Mouse (Mus musculus) urinary bladder, postnatal 4 days (tissue): ENCODE measurements around the gene Plcb1.

ENCODE experiments used
- DNase-seq, 2 experiments: peaks; one replicate each; pipeline ENCODE4 v3.0.0; 2021 to 2022; ENCODE audit warnings: low spot score in 2 of 2

The Plcb1 gene

GRCm38 (mm10) chr2:134838185-134838584 lies 52.3 kb downstream of the Plcb1 start:
- no peak for DNase-seq

DNA sequence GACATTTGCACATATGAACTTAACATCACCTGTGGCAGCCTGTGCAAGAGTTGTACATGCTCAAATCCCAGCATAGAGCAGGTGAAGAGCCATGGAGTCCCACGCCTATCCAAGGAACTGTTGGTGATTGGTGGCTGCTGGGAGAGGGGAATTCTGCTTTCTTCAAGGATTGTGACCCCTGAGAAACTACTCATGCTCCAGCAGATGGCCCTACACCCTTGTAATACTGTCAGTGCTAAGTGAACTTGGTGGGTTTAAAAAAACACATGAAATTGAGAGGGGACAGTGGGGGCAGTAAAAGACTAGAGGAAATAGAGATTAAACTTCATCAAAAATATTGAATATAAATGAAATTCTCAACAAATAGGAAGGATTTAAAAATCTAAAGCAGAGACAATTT lies 53.0 kb downstream of the Plcb1 start:
- no peak for DNase-seq

GRCm38 (mm10) chr2:134842883-134843282 lies 57.0 kb downstream of the Plcb1 start:
- DNase-seq, result no peak

DNA sequence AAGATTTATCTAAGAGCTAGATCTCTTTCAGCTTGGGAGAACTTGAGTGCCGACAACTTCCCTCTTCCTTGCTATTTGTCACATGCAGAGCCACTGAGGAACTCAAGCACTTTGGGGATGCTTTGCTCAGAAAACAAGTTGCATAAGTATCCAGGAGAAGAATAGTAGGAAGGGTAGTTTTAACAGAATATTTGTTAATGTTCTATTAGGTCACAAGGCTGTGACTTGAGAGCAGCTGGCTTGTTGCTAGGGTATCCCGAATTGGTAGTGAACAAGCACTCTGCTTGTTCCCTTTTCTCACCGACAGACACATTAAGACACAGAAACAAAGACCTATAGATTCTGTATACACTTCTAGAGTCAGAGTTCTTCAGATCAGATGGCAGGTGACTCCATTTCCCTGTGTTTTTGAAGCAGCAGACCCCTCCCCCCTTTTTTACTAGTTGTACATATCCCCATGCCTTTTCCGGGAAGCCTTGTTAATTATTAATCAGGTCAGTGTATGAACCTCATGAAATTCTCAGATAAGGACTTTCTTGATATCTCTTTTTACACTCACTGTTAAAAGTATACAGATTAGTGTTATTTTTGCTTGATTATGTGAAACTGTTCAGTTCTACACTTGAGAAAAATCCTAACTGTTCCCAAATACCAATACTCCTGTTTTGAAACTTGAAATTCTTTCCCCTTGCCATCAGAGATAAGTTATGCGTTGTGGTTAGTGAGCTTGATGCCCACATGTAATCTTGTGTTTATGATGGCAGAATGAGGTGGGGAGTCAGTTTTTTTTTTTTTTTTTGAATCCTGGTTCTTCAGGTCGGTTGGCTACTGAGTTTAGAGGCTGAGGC lies 58.7 kb downstream of the Plcb1 start:
- DNase-seq, result no peak

DNA sequence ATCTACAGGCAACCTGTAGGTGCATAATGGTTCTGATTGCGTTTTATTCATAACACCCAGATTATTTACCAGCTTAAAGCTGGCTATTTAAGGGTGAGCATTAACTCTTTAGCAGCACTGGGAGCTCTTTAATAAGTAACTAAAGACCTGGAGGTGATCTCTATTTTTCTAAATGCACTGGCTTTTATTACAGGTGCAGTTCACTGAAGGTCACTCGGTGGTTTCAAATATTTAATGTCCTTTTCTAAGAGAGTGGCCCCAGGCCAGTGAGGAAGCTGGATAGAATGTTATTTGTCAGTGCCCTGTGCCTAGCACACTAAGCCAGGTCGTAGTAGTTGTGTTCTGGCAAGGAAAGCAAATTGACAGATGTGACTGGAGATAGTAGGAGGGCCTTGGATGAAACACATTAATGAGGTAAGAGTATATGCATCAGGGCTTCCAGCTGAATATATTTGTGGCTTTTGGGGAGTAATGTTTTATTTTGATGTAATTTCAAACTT lies 59.4 kb downstream of the Plcb1 start:
- no peak for DNase-seq

DNA sequence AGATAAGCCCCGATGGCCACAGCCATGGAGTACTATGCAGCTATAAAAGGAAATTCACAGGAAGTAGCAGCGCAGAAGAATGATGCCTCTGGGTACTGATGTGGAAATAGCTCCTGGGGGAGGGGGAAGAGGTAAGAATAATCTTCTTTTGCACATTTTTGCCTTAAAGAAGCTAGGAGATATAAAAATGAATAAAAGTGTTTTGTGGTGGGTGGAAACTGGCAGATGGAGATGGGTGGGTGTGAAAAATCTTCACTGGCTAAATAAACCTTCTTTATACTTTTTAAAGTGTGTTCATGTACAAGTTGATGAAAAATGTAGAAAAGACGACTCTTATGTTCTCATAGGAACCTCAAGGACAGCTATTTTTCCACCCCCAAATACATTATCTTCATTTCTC lies 60.7 kb downstream of the Plcb1 start:
- DNase-seq, result no peak

GRCm38 (mm10) chr2:134851189-134852171 lies 65.6 kb downstream of the Plcb1 start:
- DNase-seq, result no peak

- DNase-seq, result no peak
Observed at GRCm38 (mm10) chr2:134856239-134856638, 70.4 kb downstream of the Plcb1 start.

- no peak for DNase-seq
Observed at GRCm38 (mm10) chr2:134856691-134857090, 70.8 kb downstream of the Plcb1 start.

DNA sequence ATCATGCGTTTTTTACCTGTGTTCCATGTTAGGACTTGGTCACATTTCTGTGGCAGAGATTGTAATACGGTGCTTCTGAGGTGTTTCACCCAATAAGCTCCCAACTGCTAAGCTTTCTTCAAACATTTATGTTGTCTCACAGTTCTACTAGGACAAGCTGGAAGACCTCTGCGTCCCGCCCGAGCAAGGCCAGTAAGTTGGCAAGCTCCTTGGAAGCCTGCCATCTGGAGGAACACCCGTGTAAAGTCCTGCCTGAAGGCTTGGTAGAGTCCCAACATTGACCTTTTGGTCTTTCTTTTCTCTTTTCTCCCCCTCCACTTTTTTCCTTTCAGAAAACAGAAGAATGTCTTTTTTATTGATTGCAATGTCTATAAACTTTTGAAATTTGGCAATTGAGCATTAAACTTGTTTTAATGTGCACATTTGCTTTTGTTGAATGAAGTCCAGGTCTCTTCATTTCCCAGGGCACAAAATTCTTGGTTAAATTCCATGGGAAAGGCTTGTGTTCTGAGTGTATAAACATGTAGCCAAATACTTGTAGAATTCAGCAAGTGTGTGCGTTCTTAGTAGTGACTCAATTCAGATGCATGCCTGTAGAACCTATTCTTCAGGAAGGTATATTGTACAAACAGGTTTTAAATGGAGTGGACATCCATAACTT lies 79.2 kb downstream of the Plcb1 start:
- peak in 1 of 2 experiments; percentile 21 for DNase-seq

DNA sequence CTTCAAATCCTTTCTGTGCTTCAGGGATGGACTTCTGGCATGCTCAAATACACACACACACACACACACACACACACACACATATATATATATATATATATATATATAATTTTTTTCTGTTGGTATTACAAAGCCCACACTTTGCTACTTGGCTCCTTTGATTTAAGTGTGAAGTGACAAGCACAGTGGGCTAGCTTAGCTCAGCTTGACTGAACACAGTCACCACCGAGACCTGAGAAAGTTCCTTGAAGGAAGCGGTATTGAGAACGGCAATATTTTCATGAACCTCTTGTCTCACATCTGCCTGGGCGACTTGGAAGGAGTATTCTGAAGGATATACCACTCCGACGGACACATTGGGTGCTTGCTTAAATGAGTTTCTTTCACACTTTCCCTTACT lies 81.5 kb downstream of the Plcb1 start:
- no peak for DNase-seq

- DNase-seq, result no peak
Observed at GRCm38 (mm10) chr2:134871692-134872489, 86.0 kb downstream of the Plcb1 start.

- DNase-seq, result no peak
Observed at GRCm38 (mm10) chr2:134872490-134872781, 86.6 kb downstream of the Plcb1 start.

DNA sequence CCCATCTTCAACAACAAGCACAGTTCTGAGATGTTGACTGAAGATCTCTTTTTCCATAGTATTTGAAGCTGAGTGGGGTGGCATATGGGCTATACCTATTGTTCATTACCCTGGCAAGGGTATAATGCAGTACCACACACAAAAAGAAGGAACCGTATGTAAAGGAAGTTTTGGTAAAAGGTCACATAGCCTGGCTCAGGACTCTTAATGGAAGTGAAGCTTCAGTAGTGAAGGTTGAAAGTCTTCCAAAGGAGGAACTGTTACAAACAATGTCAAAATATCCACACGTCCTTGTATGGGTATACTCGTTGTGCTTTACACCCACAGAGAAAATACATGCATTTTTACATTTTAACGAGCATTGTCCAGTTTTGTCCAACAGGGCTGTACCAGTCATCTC lies 91.3 kb downstream of the Plcb1 start:
- no peak for DNase-seq

GRCm38 (mm10) chr2:134891207-134891606 lies 105.3 kb downstream of the Plcb1 start:
- no peak for DNase-seq

DNA sequence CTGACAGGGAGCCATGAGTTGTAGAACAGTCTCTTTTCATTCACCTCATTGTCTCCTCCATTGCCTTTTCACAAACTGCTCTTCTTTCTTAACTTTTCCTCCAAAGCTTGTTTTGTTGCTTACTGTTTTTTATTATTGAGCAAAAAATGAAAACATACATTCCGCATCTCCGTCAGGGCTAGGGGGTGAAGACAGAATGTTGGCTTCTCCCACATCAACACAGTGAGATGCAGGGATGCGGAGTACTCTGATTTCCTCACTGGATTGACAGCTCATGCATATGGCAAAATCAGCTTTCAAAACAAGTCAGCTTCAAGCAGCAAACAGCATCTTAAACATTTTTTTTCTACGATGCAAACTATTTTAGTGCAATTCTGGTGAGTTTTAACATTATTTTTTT lies 108.9 kb downstream of the Plcb1 start:
- DNase-seq, result no peak

DNA sequence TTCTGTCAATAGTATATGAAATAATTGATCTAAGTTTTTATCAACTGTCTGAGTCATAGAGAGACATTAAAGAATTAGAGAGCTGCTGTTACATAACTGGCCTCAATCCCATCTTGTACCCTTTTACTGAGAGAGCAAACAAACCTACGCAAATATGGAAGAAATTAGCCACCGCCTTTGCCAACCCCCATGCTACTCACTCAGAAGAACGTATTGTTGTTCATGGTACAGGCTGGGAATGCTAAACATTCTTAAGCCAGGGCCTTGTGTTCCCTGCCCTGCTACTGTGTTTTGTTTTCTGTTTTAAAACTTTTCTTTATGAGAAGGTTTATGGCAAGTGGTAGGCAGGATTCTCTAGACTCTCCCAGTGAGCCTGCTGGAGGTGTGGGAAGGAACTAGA lies 110.3 kb downstream of the Plcb1 start:
- DNase-seq, result no peak

GRCm38 (mm10) chr2:134897083-134897482 lies 111.2 kb downstream of the Plcb1 start:
- no peak for DNase-seq

DNA sequence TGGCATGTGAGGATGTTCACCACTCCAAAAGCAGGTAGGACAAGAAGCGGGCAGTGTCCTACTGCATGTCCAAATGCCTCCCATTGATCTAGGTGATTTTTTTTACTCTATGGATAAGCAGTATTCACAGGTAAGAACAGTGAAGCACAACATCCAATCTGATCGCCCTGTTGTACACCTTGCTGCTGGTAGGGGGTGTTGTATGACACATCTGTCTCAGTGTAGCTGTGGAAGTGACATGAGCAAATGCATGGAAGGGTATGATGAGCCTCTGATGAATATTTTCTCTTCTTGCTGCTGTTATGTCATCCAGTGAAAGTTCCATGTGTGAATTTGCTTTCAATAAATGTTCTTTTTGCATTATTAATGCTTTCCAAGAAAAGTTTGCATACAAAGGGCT lies 115.7 kb downstream of the Plcb1 start:
- DNase-seq, result no peak

- DNase-seq, result no peak
Observed at GRCm38 (mm10) chr2:134910882-134911281, 125.0 kb downstream of the Plcb1 start.

DNA sequence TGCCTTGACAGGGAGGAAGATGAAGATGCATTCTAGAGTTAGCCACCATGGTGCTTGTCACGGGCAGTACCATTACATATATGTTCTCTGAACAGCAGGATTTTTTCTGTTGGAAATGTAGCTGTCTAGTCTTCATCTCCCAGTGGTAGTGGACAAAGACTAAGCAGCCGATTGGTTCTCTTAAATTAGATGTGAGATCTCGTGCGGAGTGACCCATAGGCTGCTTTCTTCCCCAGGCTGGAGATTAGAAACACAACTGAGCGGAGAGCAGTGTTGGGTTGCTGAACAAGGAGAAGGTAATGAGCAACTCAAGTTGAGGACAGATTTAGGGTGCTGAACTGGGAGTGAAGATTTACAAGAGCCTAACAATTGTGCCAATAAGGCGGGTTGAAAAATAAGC lies 125.5 kb downstream of the Plcb1 start:
- DNase-seq, result no peak
